Mouse (Mus musculus): ENCODE measurements around the gene Esf1. TPM values are rescaled to one million over a fixed set of nuclear protein-coding genes. Genes with fewer than 3 reads are reported as not detected.
A peak's percentile ranks its signal among the peaks of the same experiment; 100 is the strongest.
"Not testable (repeated sequence)": the region's sequence is repeated elsewhere in the genome, so short reads cannot be mapped to it uniquely, and the experiment has no call there.

Gene Esf1
- polyA plus RNA-seq, 1 experiment from 2014 or later, result 36.3 TPM

- H3K4me1 ChIP-seq (ENCODE audit: control insufficient read depth, insufficient read depth, low read length), result peaks cover 5% of the 10 kb centered on the region; the same call in 1 of the 2 replicates
- peaks cover 11% of the 10 kb centered on the region for H3K36me3 ChIP-seq (ENCODE audit: control insufficient read depth, insufficient read depth, low read length)
- ATAC-seq (ENCODE audit: low FRiP score, low TSS enrichment), result peak; percentile 93
- H3K27me3 ChIP-seq (ENCODE audit: control insufficient read depth, insufficient read depth, low read length), result no peaks in the 10 kb centered on the region
- H3K4me2 ChIP-seq (replicated peaks; ENCODE audit: low read depth, low read length), result peak overlapping the region; percentile 70
- peak overlapping the region; percentile 86 for H3K27ac ChIP-seq (ENCODE audit: low read depth, low read length)
- H3K4me3 ChIP-seq (ENCODE audit: low read length), result peak overlapping the region; percentile 95
- no peaks in the 10 kb centered on the region for H3K9me3 ChIP-seq (ENCODE audit: control insufficient read depth, low read length)
- peak overlapping the region; percentile 90 for H3K9ac ChIP-seq (ENCODE audit: low read depth, low read length)
- WGBS, result 8% methylated on average over 28 of the region's 28 CpGs
Measured at GRCm38 (mm10) chr2:140170803-140171553, 614 bp upstream of the Esf1 start.

DNA sequence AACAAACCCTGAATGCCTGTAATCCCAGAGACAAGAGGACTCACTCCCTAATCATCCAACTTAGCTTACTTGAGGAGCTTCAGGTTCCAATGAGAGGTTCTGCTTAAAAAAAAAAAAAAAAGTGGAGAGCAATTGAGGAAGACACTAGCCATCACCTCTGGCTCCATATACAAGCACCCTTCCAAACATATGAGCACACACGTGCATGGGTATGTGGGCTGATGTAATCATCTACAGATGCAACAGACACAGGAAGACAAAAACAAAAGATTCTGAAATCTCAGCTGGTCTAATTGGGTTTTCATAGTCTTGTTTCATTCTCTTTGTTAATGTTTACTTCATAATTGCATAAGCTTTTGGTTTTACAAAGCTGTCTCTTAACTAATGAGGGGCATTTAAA lies 1.3 kb downstream of the Esf1 start:
- Histone ChIP-seq H3K4me1 (ENCODE audit: control insufficient read depth, insufficient read depth, low read length) (peaks cover 5% of the 10 kb centered on the region; the same call in 1 of the 2 replicates), H3K27me3 (ENCODE audit: control insufficient read depth, insufficient read depth, low read length) (no peaks in the 10 kb centered on the region), H3K36me3 (ENCODE audit: control insufficient read depth, insufficient read depth, low read length) (peaks cover 23% of the 10 kb centered on the region), H3K9ac (ENCODE audit: low read depth, low read length) (no peak overlapping the region), H3K27ac (ENCODE audit: low read depth, low read length) (no peak overlapping the region), H3K9me3 (ENCODE audit: control insufficient read depth, low read length) (no peaks in the 10 kb centered on the region), H3K4me2 (replicated peaks; ENCODE audit: low read depth, low read length) (no peak overlapping the region), H3K4me3 (ENCODE audit: low read length) (no peak overlapping the region)
- no peak for ATAC-seq (ENCODE audit: low FRiP score, low TSS enrichment)
- 94% methylated on average over 1 of the region's 1 CpGs for WGBS

DNA sequence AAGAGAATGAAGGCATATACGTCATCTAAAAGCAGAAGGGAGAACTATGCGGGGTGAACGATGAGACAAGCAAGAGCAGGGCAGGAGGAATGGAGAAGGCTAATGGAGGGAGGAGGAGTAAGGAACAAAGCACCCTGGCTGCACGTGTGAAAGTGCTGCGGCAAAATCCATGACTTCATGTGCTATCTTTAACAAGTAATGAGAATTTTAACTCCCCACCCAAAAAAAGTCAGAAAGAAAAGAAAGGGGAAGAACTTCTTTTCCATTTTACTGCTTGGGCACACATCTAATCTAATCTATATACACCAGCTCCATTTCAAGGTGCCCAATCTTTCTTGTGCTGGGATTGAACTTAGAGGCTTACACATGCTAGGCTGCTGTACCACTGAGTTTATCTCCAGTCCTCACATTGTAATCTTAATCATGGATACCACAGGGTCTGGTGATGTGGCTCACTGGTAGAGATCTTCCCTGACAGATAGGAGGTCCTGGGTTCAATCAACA lies 7.0 kb downstream of the Esf1 start:
- no peak for ATAC-seq (ENCODE audit: low FRiP score, low TSS enrichment)
- H3K4me1 ChIP-seq (ENCODE audit: control insufficient read depth, insufficient read depth, low read length), result no peaks in the 10 kb centered on the region
- H3K4me3 ChIP-seq (ENCODE audit: low read length), result no peak overlapping the region
- peaks cover 49% of the 10 kb centered on the region for H3K36me3 ChIP-seq (ENCODE audit: control insufficient read depth, insufficient read depth, low read length)
- H3K9me3 ChIP-seq (ENCODE audit: control insufficient read depth, low read length), result no peaks in the 10 kb centered on the region
- no peak overlapping the region for H3K27ac ChIP-seq (ENCODE audit: low read depth, low read length)
- no peak overlapping the region for H3K4me2 ChIP-seq (replicated peaks; ENCODE audit: low read depth, low read length)
- H3K9ac ChIP-seq (ENCODE audit: low read depth, low read length), result no peak overlapping the region
- H3K27me3 ChIP-seq (ENCODE audit: control insufficient read depth, insufficient read depth, low read length), result no peaks in the 10 kb centered on the region
- WGBS, result 90% methylated on average over 5 of the region's 5 CpGs

DNA sequence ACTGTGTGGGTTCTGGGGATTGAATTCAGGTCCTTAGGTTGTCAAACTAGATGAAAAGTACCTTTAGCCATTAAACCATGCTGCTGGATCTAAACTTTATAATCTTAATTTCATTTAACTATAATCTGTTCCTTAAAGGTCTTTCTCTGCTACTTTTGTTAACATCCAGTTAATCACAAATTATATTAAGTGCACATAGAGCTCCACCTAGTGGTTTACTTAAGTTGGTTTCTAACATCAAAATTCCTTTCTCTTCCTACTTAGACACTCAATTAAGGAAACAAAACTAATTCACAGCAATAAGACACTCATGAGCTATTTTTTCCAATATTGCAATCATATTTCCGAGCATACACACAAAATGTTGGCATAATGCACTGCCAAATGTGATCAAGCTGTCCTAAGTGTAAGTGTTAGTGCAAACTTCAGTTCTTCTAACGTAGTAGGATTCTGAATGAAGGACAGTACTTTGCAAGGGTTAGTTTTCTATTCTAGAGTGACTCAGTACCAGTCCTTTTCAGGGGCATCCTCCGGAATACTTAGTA lies 11.1 kb downstream of the Esf1 start:
- H3K9me3 ChIP-seq (ENCODE audit: control insufficient read depth, low read length), result no peaks in the 10 kb centered on the region
- H3K27ac ChIP-seq (ENCODE audit: low read depth, low read length), result no peak overlapping the region
- H3K27me3 ChIP-seq (ENCODE audit: control insufficient read depth, insufficient read depth, low read length), result no peaks in the 10 kb centered on the region
- peaks cover 56% of the 10 kb centered on the region for H3K36me3 ChIP-seq (ENCODE audit: control insufficient read depth, insufficient read depth, low read length)
- no peaks in the 10 kb centered on the region for H3K4me1 ChIP-seq (ENCODE audit: control insufficient read depth, insufficient read depth, low read length)
- ATAC-seq (ENCODE audit: low FRiP score, low TSS enrichment), result no peak
- WGBS, result 82% methylated on average over 3 of the region's 3 CpGs
- H3K4me3 ChIP-seq (ENCODE audit: low read length), result no peak overlapping the region
- H3K4me2 ChIP-seq (replicated peaks; ENCODE audit: low read depth, low read length), result no peak overlapping the region
- H3K9ac ChIP-seq (ENCODE audit: low read depth, low read length), result no peak overlapping the region

DNA sequence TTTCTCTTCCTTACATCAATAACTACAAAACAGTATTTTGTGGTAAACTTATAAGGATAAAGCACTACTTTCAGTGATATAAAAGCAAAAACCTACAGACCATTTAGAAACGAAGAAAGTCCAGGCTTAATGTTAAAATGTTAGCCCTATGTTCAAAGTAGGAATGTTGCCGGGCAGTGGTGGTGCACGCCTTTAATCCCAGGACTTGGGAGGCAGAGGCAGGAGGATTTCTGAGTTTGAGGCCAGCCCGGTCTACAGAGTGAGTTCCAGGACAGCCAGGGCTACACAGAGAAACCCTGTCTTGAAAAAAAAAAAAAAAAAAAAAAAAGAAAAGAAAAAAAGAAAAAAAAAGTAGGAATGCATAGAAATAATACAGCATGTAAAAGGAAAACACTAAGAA lies 18.6 kb downstream of the Esf1 start, which contains the start of gene Gm17374:
Gene Gm17374 (plus strand): TSS at position 301 of the 400 bp plus-strand sequence.
- not testable (repeated sequence) for H3K27me3 ChIP-seq (ENCODE audit: control insufficient read depth, insufficient read depth, low read length); ATAC-seq (ENCODE audit: low FRiP score, low TSS enrichment); H3K9me3 ChIP-seq (ENCODE audit: control insufficient read depth, low read length)

GRCm38 (mm10) chr2:140125516-140125915 lies 44.8 kb downstream of the Esf1 start:
- no peak overlapping the region for H3K4me3 ChIP-seq (ENCODE audit: low read length)
- no peak for ATAC-seq (ENCODE audit: low FRiP score, low TSS enrichment)
- H3K9ac ChIP-seq (ENCODE audit: low read depth, low read length), result no peak overlapping the region
- H3K4me1 ChIP-seq (ENCODE audit: control insufficient read depth, insufficient read depth, low read length), result no peaks in the 10 kb centered on the region
- no peaks in the 10 kb centered on the region for H3K9me3 ChIP-seq (ENCODE audit: control insufficient read depth, low read length)
- no peak overlapping the region for H3K4me2 ChIP-seq (replicated peaks; ENCODE audit: low read depth, low read length)
- H3K27ac ChIP-seq (ENCODE audit: low read depth, low read length), result no peak overlapping the region
- 93% methylated on average over 2 of the region's 2 CpGs for WGBS
- H3K36me3 ChIP-seq (ENCODE audit: control insufficient read depth, insufficient read depth, low read length), result peaks cover 57% of the 10 kb centered on the region
- no peaks in the 10 kb centered on the region for H3K27me3 ChIP-seq (ENCODE audit: control insufficient read depth, insufficient read depth, low read length)

More for the DNA sequence above, 18.6 kb downstream of the Esf1 start, which contains the start of gene Gm17374:
- not testable (repeated sequence) for H3K4me2 ChIP-seq (replicated peaks; ENCODE audit: low read depth, low read length); H3K4me3 ChIP-seq (ENCODE audit: low read length); H3K9ac ChIP-seq (ENCODE audit: low read depth, low read length); H3K27ac ChIP-seq (ENCODE audit: low read depth, low read length); H3K4me1 ChIP-seq (ENCODE audit: control insufficient read depth, insufficient read depth, low read length)
- WGBS, result 91% methylated on average over 4 of the region's 4 CpGs
- H3K36me3 ChIP-seq (ENCODE audit: control insufficient read depth, insufficient read depth, low read length), result peaks cover 38% of the 10 kb centered on the region

DNA sequence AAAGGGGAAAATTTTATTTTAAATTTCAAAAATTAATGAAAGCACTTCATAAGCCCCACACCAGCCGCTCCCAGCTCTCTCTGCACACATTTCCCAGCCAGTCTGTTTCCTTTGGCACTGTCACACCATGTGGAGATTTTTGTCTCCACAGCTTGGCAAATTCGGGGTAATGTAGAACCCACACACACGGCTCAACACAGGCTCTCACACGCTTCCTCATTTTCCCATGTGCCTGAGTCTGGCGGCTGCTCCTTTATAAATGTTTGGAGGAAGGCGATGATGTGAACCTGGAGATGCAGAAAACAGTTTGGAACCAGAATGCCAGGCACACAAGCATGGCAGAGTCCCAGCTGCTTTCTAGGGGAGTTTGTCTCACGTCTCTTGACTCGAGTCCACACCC lies 56.5 kb downstream of the Esf1 start:
- Histone ChIP-seq H3K4me1 (ENCODE audit: control insufficient read depth, insufficient read depth, low read length) (no peaks in the 10 kb centered on the region), H3K4me2 (replicated peaks; ENCODE audit: low read depth, low read length) (no peak overlapping the region), H3K9ac (ENCODE audit: low read depth, low read length) (no peak overlapping the region), H3K27ac (ENCODE audit: low read depth, low read length) (no peak overlapping the region), H3K9me3 (ENCODE audit: control insufficient read depth, low read length) (no peaks in the 10 kb centered on the region), H3K4me3 (ENCODE audit: low read length) (no peak overlapping the region), H3K27me3 (ENCODE audit: control insufficient read depth, insufficient read depth, low read length) (no peaks in the 10 kb centered on the region), H3K36me3 (ENCODE audit: control insufficient read depth, insufficient read depth, low read length) (no peaks in the 10 kb centered on the region)
- WGBS, result 89% methylated on average over 8 of the region's 8 CpGs
- no peak for ATAC-seq (ENCODE audit: low FRiP score, low TSS enrichment)

DNA sequence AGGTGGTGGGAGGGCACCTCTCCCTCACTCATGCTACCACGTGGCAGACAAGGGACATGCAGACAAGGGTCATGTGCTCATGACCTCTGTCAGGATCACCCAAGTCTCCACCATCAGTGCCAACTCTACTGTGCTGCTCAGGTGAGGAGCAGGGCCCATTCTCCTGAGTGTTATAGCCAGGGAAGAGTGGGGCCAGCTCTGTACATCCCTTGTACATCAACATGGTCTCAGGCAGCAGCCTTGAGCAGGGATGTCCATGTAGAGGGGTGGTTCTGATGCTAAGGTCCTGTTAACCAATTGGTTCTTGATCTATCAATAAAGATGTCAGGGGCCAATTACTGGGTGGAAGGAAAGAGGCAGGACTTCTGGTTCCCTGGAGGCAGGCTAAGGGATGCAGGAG lies 61.4 kb downstream of the Esf1 start:
- Histone ChIP-seq H3K27ac (ENCODE audit: low read depth, low read length) (no peak overlapping the region), H3K4me1 (ENCODE audit: control insufficient read depth, insufficient read depth, low read length) (no peaks in the 10 kb centered on the region), H3K9ac (ENCODE audit: low read depth, low read length) (no peak overlapping the region), H3K36me3 (ENCODE audit: control insufficient read depth, insufficient read depth, low read length) (no peaks in the 10 kb centered on the region), H3K9me3 (ENCODE audit: control insufficient read depth, low read length) (no peaks in the 10 kb centered on the region), H3K27me3 (ENCODE audit: control insufficient read depth, insufficient read depth, low read length) (no peaks in the 10 kb centered on the region), H3K4me2 (replicated peaks; ENCODE audit: low read depth, low read length) (no peak overlapping the region), H3K4me3 (ENCODE audit: low read length) (no peak overlapping the region)
- no peak for ATAC-seq (ENCODE audit: low FRiP score, low TSS enrichment)
- WGBS, result 31% methylated on average over 1 of the region's 1 CpGs

DNA sequence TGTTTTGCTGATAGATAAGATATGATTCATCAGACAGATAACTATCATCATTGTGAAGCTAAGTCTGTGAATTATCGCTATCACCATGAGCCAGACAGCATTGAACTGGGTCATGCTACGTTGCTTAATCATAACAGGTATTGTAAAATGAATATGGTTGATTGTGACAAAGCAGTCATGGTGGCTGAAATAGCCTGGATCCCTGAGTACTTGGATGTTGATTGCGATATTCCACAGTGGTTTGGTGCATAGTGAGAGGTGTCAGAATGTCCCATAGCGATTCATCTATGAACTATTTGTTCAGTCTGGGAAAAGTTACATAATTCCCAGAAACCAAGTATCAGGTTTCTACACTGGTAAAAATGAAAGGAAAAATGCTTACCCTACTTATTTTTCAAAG lies 62.7 kb downstream of the Esf1 start:
- WGBS, result 92% methylated on average over 4 of the region's 4 CpGs
- no peak overlapping the region for H3K4me2 ChIP-seq (replicated peaks; ENCODE audit: low read depth, low read length)
- H3K27me3 ChIP-seq (ENCODE audit: control insufficient read depth, insufficient read depth, low read length), result no peaks in the 10 kb centered on the region
- H3K9ac ChIP-seq (ENCODE audit: low read depth, low read length), result no peak overlapping the region
- H3K4me3 ChIP-seq (ENCODE audit: low read length), result no peak overlapping the region
- ATAC-seq (ENCODE audit: low FRiP score, low TSS enrichment), result no peak
- H3K27ac ChIP-seq (ENCODE audit: low read depth, low read length), result no peak overlapping the region
- no peaks in the 10 kb centered on the region for H3K4me1 ChIP-seq (ENCODE audit: control insufficient read depth, insufficient read depth, low read length)
- no peaks in the 10 kb centered on the region for H3K9me3 ChIP-seq (ENCODE audit: control insufficient read depth, low read length)
- H3K36me3 ChIP-seq (ENCODE audit: control insufficient read depth, insufficient read depth, low read length), result no peaks in the 10 kb centered on the region
